Mouse (Mus musculus) right cerebral cortex, adult 18-20 months (tissue): ENCODE measurements at regions not wholly inside any gene's neighbourhood (a gene's known extent, or its start where the extent isn't known, plus 50 kb on each side); places are given as distances from the start of the nearest gene placed in this dataset.
"Not testable (repeated sequence)": the region's sequence is repeated elsewhere in the genome, so short reads cannot be mapped to it uniquely, and the experiment has no call there.

Experiments
- DNase-seq: peaks from one replicate; pipeline ENCODE4 v3.0.0; 2022; ENCODE audit warnings: mixed read lengths

- DNase-seq: no peak
Observed at GRCm38 (mm10) chr1:105900158-105900557, 90.0 kb upstream of the Zcchc2 start.

GRCm38 (mm10) chr1:105900920-105901319 lies 89.3 kb upstream of the Zcchc2 start:
- no peak for DNase-seq

- DNase-seq: no peak
Observed at GRCm38 (mm10) chr1:105903286-105904115, 86.7 kb upstream of the Zcchc2 start.

- DNase-seq: no peak
Observed at GRCm38 (mm10) chr1:105904737-105905136, 85.5 kb upstream of the Zcchc2 start.

GRCm38 (mm10) chr1:105905785-105906426 lies 84.3 kb upstream of the Zcchc2 start:
- no peak for DNase-seq

- DNase-seq: peak; percentile 38
Observed at GRCm38 (mm10) chr1:105906427-105906798, 83.8 kb upstream of the Zcchc2 start.

- peak; percentile 30 for DNase-seq
Observed at GRCm38 (mm10) chr1:105908029-105908876, 82.0 kb upstream of the Zcchc2 start.

GRCm38 (mm10) chr1:105909121-105909520 lies 81.1 kb upstream of the Zcchc2 start:
- DNase-seq: no peak

- no peak for DNase-seq
Observed at GRCm38 (mm10) chr1:105911714-105912113, 78.5 kb upstream of the Zcchc2 start.

GRCm38 (mm10) chr1:105921842-105922241 lies 68.4 kb upstream of the Zcchc2 start:
- no peak for DNase-seq

- DNase-seq: no peak
Observed at GRCm38 (mm10) chr1:105922586-105922985, 67.6 kb upstream of the Zcchc2 start.

- no peak for DNase-seq
Observed at GRCm38 (mm10) chr1:105923001-105923400, 67.2 kb upstream of the Zcchc2 start.

GRCm38 (mm10) chr1:105925617-105926370 lies 64.4 kb upstream of the Zcchc2 start:
- no peak for DNase-seq

- no peak for DNase-seq
Observed at GRCm38 (mm10) chr1:105926871-105927270, 63.3 kb upstream of the Zcchc2 start.

GRCm38 (mm10) chr1:105930841-105931240 lies 59.4 kb upstream of the Zcchc2 start:
- no peak for DNase-seq

GRCm38 (mm10) chr1:105934171-105934570 lies 56.0 kb upstream of the Zcchc2 start:
- DNase-seq: not testable (repeated sequence)
